Mouse (Mus musculus) megakaryocyte, embryonic 14.5 days (primary cell): ENCODE results near the gene Shroom4. TPM values are rescaled to one million over a fixed set of nuclear protein-coding genes. Genes with fewer than 3 reads are reported as not detected.
A peak's percentile ranks its signal among the peaks of the same experiment; 100 is the strongest.

Experiments
- H3K27me3 ChIP-seq: replicated peaks from 2 replicates; pipeline ENCODE3; 2012; ENCODE audit warnings: inconsistent platforms
- H3K36me3 ChIP-seq: replicated peaks from 2 replicates; pipeline ENCODE3; 2012; ENCODE audit warnings: low read length, inconsistent platforms, mixed read lengths
- H3K4me1 ChIP-seq: 2 replicates; pipeline ENCODE4 v1.6.1; 2012; ENCODE audit warnings: inconsistent platforms
- H3K4me3 ChIP-seq: replicated peaks from 2 replicates; pipeline ENCODE3; 2012; ENCODE audit warnings: moderate library complexity, mild to moderate bottlenecking, inconsistent platforms
- H3K9me3 ChIP-seq: 2 replicates; pipeline ENCODE4 v1.6.1; 2012; ENCODE audit warnings: inconsistent platforms
- FLI1 ChIP-seq: IDR thresholded peaks from 2 replicates; pipeline ENCODE4 v1.6.1; 2012; ENCODE audit warnings: low read length, inconsistent platforms, mixed read lengths
- GATA1 ChIP-seq: IDR thresholded peaks from 3 replicates; pipeline ENCODE4 v1.6.1; 2012; ENCODE audit warnings: mixed read lengths, low read length, inconsistent platforms, borderline replicate concordance
- polyA plus RNA-seq: library from polyadenylated mRNA; stranded (reverse); fragments of >175 nt; gene quantifications from 2 replicates; pipeline ENCODE4 v1.2.3, GENCODE M21; 2012; ENCODE audit warnings: low replicate concordance; ENCODE audit not compliant: insufficient read depth

Gene Shroom4
- 0.44 TPM in 1 of 2 replicates, not detected in the other for polyA plus RNA-seq

GRCm38 (mm10) chrX:6399626-6400397, at the start of gene Shroom4:
Gene Shroom4, plus strand, starts transcription at chrX:6399854.
- TF ChIP-seq FLI1 (no peak), GATA1 (no peak)
- Histone ChIP-seq H3K9me3 (no peaks in the 10 kb centered on the region), H3K36me3 (no peaks in the 10 kb centered on the region), H3K4me3 (peak within 1 kb of the TSS; percentile 93), H3K27me3 (peaks cover 17% of the 10 kb centered on the region), H3K4me1 (peaks cover 20% of the 10 kb centered on the region)

GRCm38 (mm10) chrX:6356876-6357275, 42.8 kb upstream of the Shroom4 start:
- Histone ChIP-seq H3K4me3 (no peak overlapping the region), H3K27me3 (no peaks in the 10 kb centered on the region), H3K36me3 (no peaks in the 10 kb centered on the region), H3K4me1 (no peaks in the 10 kb centered on the region), H3K9me3 (no peaks in the 10 kb centered on the region)
- TF ChIP-seq FLI1: no peak

- no peaks in the 10 kb centered on the region for H3K9me3 ChIP-seq
- no peaks in the 10 kb centered on the region for H3K36me3 ChIP-seq
- H3K4me1 ChIP-seq: no peaks in the 10 kb centered on the region
- H3K27me3 ChIP-seq: no peaks in the 10 kb centered on the region
- H3K4me3 ChIP-seq: no peak overlapping the region
- TF ChIP-seq GATA1 (no peak), FLI1 (no peak)
Observed at GRCm38 (mm10) chrX:6357503-6358114, 42.0 kb upstream of the Shroom4 start.

GRCm38 (mm10) chrX:6368822-6369221, 30.8 kb upstream of the Shroom4 start:
- no peaks in the 10 kb centered on the region for H3K9me3 ChIP-seq
- no peaks in the 10 kb centered on the region for H3K36me3 ChIP-seq
- no peak overlapping the region for H3K4me3 ChIP-seq
- no peaks in the 10 kb centered on the region for H3K4me1 ChIP-seq
- H3K27me3 ChIP-seq: no peaks in the 10 kb centered on the region
- TF ChIP-seq FLI1 (no peak), GATA1 (no peak)

- no peak for TF ChIP-seq GATA1
- TF ChIP-seq FLI1: no peak
- H3K27me3 ChIP-seq: no peaks in the 10 kb centered on the region
- no peaks in the 10 kb centered on the region for H3K4me1 ChIP-seq
Observed at GRCm38 (mm10) chrX:6370706-6371105, 28.9 kb upstream of the Shroom4 start.

GRCm38 (mm10) chrX:6393861-6394260, 5.8 kb upstream of the Shroom4 start:
- peaks cover 5% of the 10 kb centered on the region for H3K4me1 ChIP-seq
- H3K27me3 ChIP-seq: peaks cover under 1% of the 10 kb centered on the region
- no peak overlapping the region for H3K4me3 ChIP-seq
- no peaks in the 10 kb centered on the region for H3K36me3 ChIP-seq
- no peaks in the 10 kb centered on the region for H3K9me3 ChIP-seq
- TF ChIP-seq FLI1 (no peak), GATA1 (no peak)

More at GRCm38 (mm10) chrX:6370706-6371105, 28.9 kb upstream of the Shroom4 start:
- Histone ChIP-seq H3K36me3 (no peaks in the 10 kb centered on the region), H3K4me3 (no peak overlapping the region), H3K9me3 (no peaks in the 10 kb centered on the region)

GRCm38 (mm10) chrX:6399193-6399592, 461 bp upstream of the Shroom4 start:
- Histone ChIP-seq H3K27me3 (peaks cover 17% of the 10 kb centered on the region), H3K9me3 (no peaks in the 10 kb centered on the region), H3K4me1 (peaks cover 20% of the 10 kb centered on the region), H3K4me3 (peak overlapping the region; percentile 93), H3K36me3 (no peaks in the 10 kb centered on the region)
- no peak for TF ChIP-seq GATA1
- TF ChIP-seq FLI1: no peak

GRCm38 (mm10) chrX:6400398-6401020, 855 bp downstream of the Shroom4 start:
- Histone ChIP-seq H3K36me3 (no peaks in the 10 kb centered on the region), H3K9me3 (no peaks in the 10 kb centered on the region), H3K4me3 (peak overlapping the region; percentile 93), H3K4me1 (peaks cover 20% of the 10 kb centered on the region), H3K27me3 (peaks cover 17% of the 10 kb centered on the region)
- TF ChIP-seq GATA1 (no peak), FLI1 (no peak)

- H3K36me3 ChIP-seq: no peaks in the 10 kb centered on the region
- H3K4me1 ChIP-seq: peaks cover 20% of the 10 kb centered on the region
- peaks cover 17% of the 10 kb centered on the region for H3K27me3 ChIP-seq
- TF ChIP-seq FLI1 (no peak), GATA1 (no peak)
- H3K9me3 ChIP-seq: no peaks in the 10 kb centered on the region
- H3K4me3 ChIP-seq: no peak overlapping the region
Observed at GRCm38 (mm10) chrX:6402921-6403320, 3.3 kb downstream of the Shroom4 start.

GRCm38 (mm10) chrX:6409114-6409513, 9.5 kb downstream of the Shroom4 start:
- no peaks in the 10 kb centered on the region for H3K27me3 ChIP-seq
- peaks cover 17% of the 10 kb centered on the region for H3K4me1 ChIP-seq
- no peak overlapping the region for H3K4me3 ChIP-seq
- H3K9me3 ChIP-seq: no peaks in the 10 kb centered on the region
- no peak for TF ChIP-seq GATA1
- TF ChIP-seq FLI1: no peak
- no peaks in the 10 kb centered on the region for H3K36me3 ChIP-seq
